Mouse (Mus musculus): Measurements from ENCODE around the gene Gsg1l2. TPM values are rescaled to one million over a fixed set of nuclear protein-coding genes. Genes with fewer than 3 reads are reported as not detected.

The Gsg1l2 gene
- polyA plus RNA-seq, 1 experiment from 2014 or later, result not detected

- Histone ChIP-seq H3K9ac (no peak overlapping the region), H3K9me3 (no peaks in the 10 kb centered on the region), H3K4me3 (no peak overlapping the region), H3K27me3 (no peaks in the 10 kb centered on the region), H3K36me3 (no peaks in the 10 kb centered on the region), H3K27ac (no peak overlapping the region), H3K4me1 (no peaks in the 10 kb centered on the region), H3K4me2 (no peak overlapping the region)
- 84% methylated on average over 2 of the region's 2 CpGs for WGBS
- ATAC-seq (ENCODE audit: insufficient number of reproducible peaks, insufficient read depth, low FRiP score, low TSS enrichment, low read depth), result no peak
Measured at GRCm38 (mm10) chr11:67771691-67772090, 2.7 kb upstream of the Gsg1l2 start.

- WGBS, result 24% methylated on average over 8 of the region's 8 CpGs
- H3K9me3 ChIP-seq, result no peaks in the 10 kb centered on the region
- H3K4me1 ChIP-seq, result no peaks in the 10 kb centered on the region
- no peak for ATAC-seq (ENCODE audit: insufficient number of reproducible peaks, insufficient read depth, low FRiP score, low TSS enrichment, low read depth)
- H3K36me3 ChIP-seq, result no peaks in the 10 kb centered on the region
- H3K4me2 ChIP-seq, result no peak overlapping the region
- H3K27me3 ChIP-seq, result no peaks in the 10 kb centered on the region
- no peak overlapping the region for H3K4me3 ChIP-seq
- H3K27ac ChIP-seq, result no peak overlapping the region
- no peak overlapping the region for H3K9ac ChIP-seq
Measured at GRCm38 (mm10) chr11:67772577-67772976, 1.8 kb upstream of the Gsg1l2 start.

- 74% methylated on average over 11 of the region's 11 CpGs for WGBS
- H3K36me3 ChIP-seq, result no peaks in the 10 kb centered on the region
- no peak overlapping the region for H3K27ac ChIP-seq
Measured at GRCm38 (mm10) chr11:67790182-67790581, 15.8 kb downstream of the Gsg1l2 start.

GRCm38 (mm10) chr11:67797931-67798330, 23.5 kb downstream of the Gsg1l2 start, which contains the start of gene Dhrs7c:
Dhrs7c (plus strand) TSS chr11:67798187.
- ATAC-seq (ENCODE audit: insufficient number of reproducible peaks, insufficient read depth, low FRiP score, low TSS enrichment, low read depth), result no peak
- peaks cover 7% of the 10 kb centered on the region; the same call in 1 of the 2 replicates for H3K4me1 ChIP-seq
- H3K4me3 ChIP-seq, result no peak within 1 kb of the TSS
- no peak within 1 kb of the TSS for H3K9ac ChIP-seq
- no peaks in the 10 kb centered on the region for H3K9me3 ChIP-seq
- WGBS, result 68% methylated on average over 7 of the region's 7 CpGs
- H3K36me3 ChIP-seq, result no peaks in the 10 kb centered on the region
- no peaks in the 10 kb centered on the region for H3K27me3 ChIP-seq
- H3K4me2 ChIP-seq, result no peak within 1 kb of the TSS
- no peak within 1 kb of the TSS for H3K27ac ChIP-seq

More at GRCm38 (mm10) chr11:67790182-67790581, 15.8 kb downstream of the Gsg1l2 start:
- H3K4me2 ChIP-seq, result no peak overlapping the region
- no peaks in the 10 kb centered on the region for H3K4me1 ChIP-seq
- H3K27me3 ChIP-seq, result no peaks in the 10 kb centered on the region
- no peak overlapping the region for H3K4me3 ChIP-seq
- no peaks in the 10 kb centered on the region for H3K9me3 ChIP-seq
- H3K9ac ChIP-seq, result no peak overlapping the region
- no peak for ATAC-seq (ENCODE audit: insufficient number of reproducible peaks, insufficient read depth, low FRiP score, low TSS enrichment, low read depth)

GRCm38 (mm10) chr11:67800130-67800723, 25.8 kb downstream of the Gsg1l2 start:
- no peak for ATAC-seq (ENCODE audit: insufficient number of reproducible peaks, insufficient read depth, low FRiP score, low TSS enrichment, low read depth)
- Histone ChIP-seq H3K9me3 (no peaks in the 10 kb centered on the region), H3K27me3 (no peaks in the 10 kb centered on the region), H3K4me2 (no peak overlapping the region), H3K4me1 (peaks cover 7% of the 10 kb centered on the region; the same call in 1 of the 2 replicates), H3K9ac (no peak overlapping the region), H3K4me3 (no peak overlapping the region), H3K27ac (no peak overlapping the region), H3K36me3 (no peaks in the 10 kb centered on the region)

- Histone ChIP-seq H3K9ac (no peak overlapping the region), H3K27me3 (no peaks in the 10 kb centered on the region), H3K27ac (no peak overlapping the region), H3K4me1 (peaks cover 7% of the 10 kb centered on the region; the same call in 1 of the 2 replicates), H3K4me2 (no peak overlapping the region), H3K4me3 (no peak overlapping the region), H3K9me3 (no peaks in the 10 kb centered on the region), H3K36me3 (no peaks in the 10 kb centered on the region)
- no peak for ATAC-seq (ENCODE audit: insufficient number of reproducible peaks, insufficient read depth, low FRiP score, low TSS enrichment, low read depth)
- 50% methylated on average over 8 of the region's 8 CpGs for WGBS
Measured at GRCm38 (mm10) chr11:67801169-67801568, 26.8 kb downstream of the Gsg1l2 start.

GRCm38 (mm10) chr11:67805538-67805937, 31.1 kb downstream of the Gsg1l2 start:
- no peak overlapping the region for H3K4me2 ChIP-seq
- H3K9me3 ChIP-seq, result no peaks in the 10 kb centered on the region
- H3K9ac ChIP-seq, result no peak overlapping the region
- WGBS, result 87% methylated on average over 1 of the region's 1 CpGs
- H3K27me3 ChIP-seq, result no peaks in the 10 kb centered on the region
- no peak overlapping the region for H3K4me3 ChIP-seq
- ATAC-seq (ENCODE audit: insufficient number of reproducible peaks, insufficient read depth, low FRiP score, low TSS enrichment, low read depth), result no peak
- H3K27ac ChIP-seq, result no peak overlapping the region
- no peaks in the 10 kb centered on the region for H3K36me3 ChIP-seq
- peaks cover 7% of the 10 kb centered on the region; the same call in 1 of the 2 replicates for H3K4me1 ChIP-seq

GRCm38 (mm10) chr11:67806832-67807597, 32.6 kb downstream of the Gsg1l2 start:
- 81% methylated on average over 11 of the region's 11 CpGs for WGBS
- no peaks in the 10 kb centered on the region for H3K9me3 ChIP-seq
- H3K27ac ChIP-seq, result no peak overlapping the region
- no peak overlapping the region for H3K4me2 ChIP-seq
- no peaks in the 10 kb centered on the region for H3K27me3 ChIP-seq
- no peaks in the 10 kb centered on the region for H3K4me1 ChIP-seq
- no peak overlapping the region for H3K9ac ChIP-seq
- H3K36me3 ChIP-seq, result no peaks in the 10 kb centered on the region
- H3K4me3 ChIP-seq, result no peak overlapping the region
- ATAC-seq (ENCODE audit: insufficient number of reproducible peaks, insufficient read depth, low FRiP score, low TSS enrichment, low read depth), result no peak

GRCm38 (mm10) chr11:67808051-67808450, 33.6 kb downstream of the Gsg1l2 start:
- no peaks in the 10 kb centered on the region for H3K36me3 ChIP-seq
- H3K9ac ChIP-seq, result no peak overlapping the region
- H3K27ac ChIP-seq, result no peak overlapping the region
- H3K9me3 ChIP-seq, result no peaks in the 10 kb centered on the region
- no peaks in the 10 kb centered on the region for H3K27me3 ChIP-seq
- ATAC-seq (ENCODE audit: insufficient number of reproducible peaks, insufficient read depth, low FRiP score, low TSS enrichment, low read depth), result no peak
- H3K4me3 ChIP-seq, result no peak overlapping the region
- no peak overlapping the region for H3K4me2 ChIP-seq
- no peaks in the 10 kb centered on the region for H3K4me1 ChIP-seq
- WGBS, result 83% methylated on average over 5 of the region's 5 CpGs

- Histone ChIP-seq H3K27ac (no peak overlapping the region), H3K9me3 (no peaks in the 10 kb centered on the region), H3K36me3 (no peaks in the 10 kb centered on the region), H3K4me2 (no peak overlapping the region), H3K4me1 (no peaks in the 10 kb centered on the region), H3K9ac (no peak overlapping the region), H3K27me3 (no peaks in the 10 kb centered on the region), H3K4me3 (no peak overlapping the region)
- ATAC-seq (ENCODE audit: insufficient number of reproducible peaks, insufficient read depth, low FRiP score, low TSS enrichment, low read depth), result no peak
- WGBS, result 82% methylated on average over 6 of the region's 6 CpGs
Measured at GRCm38 (mm10) chr11:67811535-67811934, 37.1 kb downstream of the Gsg1l2 start.

GRCm38 (mm10) chr11:67819604-67820003, 45.2 kb downstream of the Gsg1l2 start:
- ATAC-seq (ENCODE audit: insufficient number of reproducible peaks, insufficient read depth, low FRiP score, low TSS enrichment, low read depth), result no peak
- Histone ChIP-seq H3K36me3 (no peaks in the 10 kb centered on the region), H3K27me3 (no peaks in the 10 kb centered on the region), H3K27ac (no peak overlapping the region), H3K4me3 (no peak overlapping the region), H3K9me3 (no peaks in the 10 kb centered on the region), H3K9ac (peak overlapping the region; percentile 58; the same call in 1 of the 2 replicates), H3K4me2 (peak overlapping the region; percentile 52), H3K4me1 (peaks cover 4% of the 10 kb centered on the region)
- 7% methylated on average over 5 of the region's 5 CpGs for WGBS

- ATAC-seq (ENCODE audit: insufficient number of reproducible peaks, insufficient read depth, low FRiP score, low TSS enrichment, low read depth), result no peak
Measured at GRCm38 (mm10) chr11:67820221-67820620, 45.8 kb downstream of the Gsg1l2 start.

More at GRCm38 (mm10) chr11:67820221-67820620, 45.8 kb downstream of the Gsg1l2 start:
- WGBS, result 10% methylated on average over 4 of the region's 4 CpGs
- Histone ChIP-seq H3K9me3 (no peaks in the 10 kb centered on the region), H3K4me3 (no peak overlapping the region), H3K27me3 (no peaks in the 10 kb centered on the region), H3K36me3 (no peaks in the 10 kb centered on the region), H3K4me2 (peak overlapping the region; percentile 52; the same call in 1 of the 2 replicates), H3K27ac (no peak overlapping the region), H3K4me1 (peaks cover 4% of the 10 kb centered on the region), H3K9ac (no peak overlapping the region)

All from embryonic facial prominence, embryonic 13.5 days (tissue).